Mouse (Mus musculus) ovary, postnatal 14 days (tissue): ENCODE results near the gene Uox.

Source experiments
- DNase-seq: peaks from one replicate; pipeline ENCODE4 v3.0.0; 2022; ENCODE audit warnings: low spot score

The Uox gene

DNA sequence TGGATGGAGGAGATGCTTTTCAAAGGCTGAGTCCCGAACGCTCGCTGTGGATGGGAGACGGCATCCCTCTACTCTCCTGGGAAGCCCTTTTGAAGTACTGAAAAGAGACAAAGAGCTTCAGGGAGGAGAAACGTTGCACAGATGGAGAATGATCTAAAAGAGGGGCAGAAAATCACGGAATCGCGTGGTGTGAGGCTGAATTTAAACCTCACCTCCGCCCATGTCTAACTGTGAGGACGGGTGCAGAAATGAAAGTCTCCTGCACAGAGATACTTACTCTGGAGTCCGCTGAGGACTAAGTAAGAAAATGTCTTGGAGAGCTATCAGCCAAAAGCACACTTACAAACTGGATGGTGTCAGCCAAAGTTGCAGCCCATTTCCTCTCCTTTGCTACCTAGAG is 51.7 kb downstream of the Uox start:
- DNase-seq = no peak

DNA sequence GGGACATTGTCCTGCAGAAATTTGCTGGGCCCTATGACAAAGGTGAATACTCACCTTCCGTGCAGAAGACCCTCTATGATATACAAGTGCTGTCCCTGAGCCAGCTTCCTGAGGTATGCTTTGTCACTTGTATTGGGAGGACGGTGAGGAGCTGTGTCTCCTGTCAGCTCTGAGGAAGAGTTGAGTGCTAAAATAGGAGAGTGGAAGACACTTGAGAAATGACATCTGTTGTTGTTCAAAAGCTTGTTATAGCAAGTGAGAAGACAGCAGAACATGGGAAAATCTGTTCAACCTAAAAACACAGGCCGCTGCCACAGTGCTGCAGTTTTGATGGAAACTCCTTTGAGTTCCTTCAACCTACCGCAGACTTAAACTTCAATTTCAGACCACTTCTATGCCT is 55.5 kb downstream of the Uox start:
- no peak for DNase-seq

- DNase-seq = no peak
These were observed 58.2 kb downstream of the Uox start for GRCm38 (mm10) chr3:146628227-146628982.

- no peak for DNase-seq
These were observed 62.3 kb downstream of the Uox start for GRCm38 (mm10) chr3:146632506-146632905.

GRCm38 (mm10) chr3:146641818-146642427 is 71.7 kb downstream of the Uox start:
- DNase-seq = no peak

GRCm38 (mm10) chr3:146649311-146649894 is 79.2 kb downstream of the Uox start:
- DNase-seq = no peak

GRCm38 (mm10) chr3:146650716-146651115 is 80.5 kb downstream of the Uox start:
- DNase-seq = no peak

- no peak for DNase-seq
These were observed 81.0 kb downstream of the Uox start, which contains the start of gene 4930503B20Rik for GRCm38 (mm10) chr3:146651217-146651616. TSS of gene 4930503B20Rik (minus strand) at chr3:146651317.

DNA sequence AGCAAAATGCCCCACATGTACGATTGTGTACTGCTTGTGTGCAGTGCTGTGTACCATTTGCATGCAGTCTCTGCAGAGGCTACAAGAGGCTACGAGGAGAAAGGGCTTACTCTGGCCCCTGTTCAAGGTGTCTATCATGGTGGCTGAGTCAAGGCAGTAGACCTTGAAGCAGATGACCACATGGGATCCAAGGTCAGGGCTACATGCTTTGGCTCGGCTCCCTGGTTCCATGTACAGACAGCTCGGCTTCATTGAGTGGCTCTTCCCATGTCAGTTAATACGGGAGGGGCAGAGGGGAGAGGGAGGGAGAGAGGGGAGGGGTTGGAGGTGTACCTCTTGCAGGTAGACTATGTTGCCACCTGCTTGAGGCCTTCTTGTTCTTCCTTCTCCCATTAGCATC is 82.2 kb downstream of the Uox start:
- DNase-seq = no peak

- DNase-seq = no peak
These were observed 83.5 kb downstream of the Uox start for GRCm38 (mm10) chr3:146653692-146654091.

- no peak for DNase-seq
These were observed 84.9 kb downstream of the Uox start for GRCm38 (mm10) chr3:146655111-146655577.

DNA sequence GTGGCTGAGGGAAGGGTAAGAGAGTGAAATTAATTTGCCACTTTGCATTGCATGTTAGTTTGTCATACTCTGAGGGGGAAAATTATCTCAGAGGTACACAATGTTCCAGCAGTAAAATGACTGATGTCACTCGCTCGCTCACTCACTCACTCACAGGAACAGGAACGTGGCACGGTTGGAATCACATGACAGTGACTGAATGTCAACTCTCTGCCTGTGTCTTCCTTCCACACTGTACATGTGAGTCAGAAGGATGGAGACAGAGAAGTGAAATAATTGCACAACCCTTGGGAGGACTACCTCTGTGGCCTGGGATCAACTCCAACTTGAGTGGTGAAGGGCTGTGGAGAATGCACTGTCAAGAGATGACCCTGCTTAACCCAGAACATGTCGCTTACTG is 87.2 kb downstream of the Uox start:
- no peak for DNase-seq

DNA sequence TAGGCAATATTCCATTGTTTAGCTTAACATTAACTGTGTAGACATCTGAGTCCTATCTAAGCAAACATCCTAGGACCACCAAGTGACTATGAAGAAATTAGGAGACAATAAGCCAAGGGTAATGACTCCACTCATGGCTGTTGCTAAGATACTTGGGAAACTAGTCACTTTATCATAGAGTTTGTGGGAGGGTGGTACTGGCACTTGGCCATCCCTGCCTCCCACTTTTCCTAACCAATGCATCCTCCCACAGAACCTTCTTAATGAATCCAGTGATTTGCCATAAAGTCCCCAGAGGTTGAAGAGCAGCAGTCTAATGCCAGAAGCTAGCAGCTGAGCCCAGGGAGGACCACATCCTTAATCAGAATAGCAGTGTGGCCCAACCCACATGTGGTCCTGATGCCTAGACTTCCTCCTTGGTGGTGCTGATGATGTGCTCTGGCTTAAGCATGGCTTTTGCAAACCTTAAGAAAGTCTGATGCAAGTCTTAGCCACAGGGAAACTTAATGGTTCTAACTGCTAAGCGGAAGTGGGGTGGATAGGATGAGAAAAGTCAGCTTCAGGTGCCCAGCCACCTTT is 87.9 kb downstream of the Uox start:
- DNase-seq = no peak

GRCm38 (mm10) chr3:146659321-146659720 is 89.1 kb downstream of the Uox start:
- no peak for DNase-seq

DNA sequence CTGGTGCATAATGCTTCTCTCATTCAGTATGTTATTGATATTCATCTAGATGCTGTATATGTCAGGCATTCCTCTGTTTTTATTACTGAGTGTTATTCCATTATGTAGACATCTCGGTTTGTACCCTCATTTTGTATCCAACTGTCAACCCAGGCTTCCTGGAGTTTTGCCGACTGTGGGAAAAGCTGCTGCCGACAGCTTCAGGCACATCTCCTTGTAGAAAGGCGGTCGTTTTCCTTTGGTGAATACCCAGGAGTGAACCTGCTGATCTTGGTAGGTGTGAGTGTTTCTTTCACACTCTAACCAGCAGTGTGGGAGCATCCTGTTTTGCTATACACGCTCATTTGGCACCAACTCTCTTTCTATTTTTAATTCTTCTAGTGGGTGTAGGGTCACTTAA is 90.8 kb downstream of the Uox start:
- no peak for DNase-seq

- DNase-seq = no peak
These were observed 91.7 kb downstream of the Uox start for GRCm38 (mm10) chr3:146661907-146662306.

GRCm38 (mm10) chr3:146671121-146671520 is 100.9 kb downstream of the Uox start:
- DNase-seq = no peak

DNA sequence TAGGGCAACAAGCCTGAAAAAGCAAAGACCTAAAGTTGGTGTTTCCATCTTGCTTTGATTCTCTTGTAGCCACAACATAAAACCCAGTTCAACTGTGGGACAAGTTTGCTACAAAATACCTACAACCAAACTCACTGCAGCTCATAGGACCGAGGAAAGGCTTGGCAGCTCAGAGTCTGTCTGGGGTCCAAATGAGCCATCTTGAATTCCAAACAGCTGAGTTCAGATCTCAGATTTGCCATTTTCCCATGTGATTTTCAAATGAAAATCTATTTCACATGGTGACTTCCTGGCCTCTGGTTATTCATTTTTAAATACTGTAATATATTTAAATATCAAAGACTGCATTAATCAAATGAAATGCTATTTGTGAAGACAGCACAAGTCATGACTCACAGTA is 104.9 kb downstream of the Uox start:
- DNase-seq = no peak

DNA sequence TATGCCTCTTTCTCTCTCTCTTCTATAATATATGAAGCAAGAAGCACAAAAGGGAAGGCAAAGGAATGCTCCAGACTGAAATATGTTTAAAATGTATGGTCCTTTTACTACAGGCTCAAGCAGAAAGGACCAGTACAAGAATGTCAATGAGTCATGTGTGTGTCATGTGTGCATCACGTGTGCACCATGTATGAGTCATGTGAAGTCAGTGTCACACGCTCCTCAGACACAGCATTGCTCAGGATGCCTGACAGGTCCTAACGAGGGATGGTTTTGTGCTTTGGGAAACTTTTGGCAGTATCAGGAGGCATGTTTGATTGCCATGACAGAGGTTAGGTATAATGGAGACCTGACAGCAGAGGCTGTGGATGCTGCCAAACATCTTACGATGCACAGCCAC is 106.0 kb downstream of the Uox start:
- no peak for DNase-seq

DNA sequence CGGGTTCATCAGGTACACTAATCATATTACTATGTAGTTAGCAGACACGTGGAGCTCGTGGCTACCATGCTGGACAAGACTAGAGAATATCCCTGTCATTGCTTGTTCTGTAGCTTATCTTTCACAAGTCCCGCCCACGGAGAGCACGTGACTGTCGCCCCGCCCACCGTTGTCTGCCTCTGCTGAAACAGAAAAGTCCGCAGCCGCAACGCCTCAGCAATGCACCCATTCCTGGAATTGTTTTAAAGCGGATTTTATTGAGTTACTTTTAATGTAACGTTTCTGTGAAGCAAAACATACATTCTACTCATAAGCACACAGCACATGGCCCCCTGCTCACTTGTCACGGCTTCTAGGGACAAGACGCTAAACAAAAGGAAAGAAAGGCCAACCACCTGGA is 109.4 kb downstream of the Uox start:
- DNase-seq = no peak

DNA sequence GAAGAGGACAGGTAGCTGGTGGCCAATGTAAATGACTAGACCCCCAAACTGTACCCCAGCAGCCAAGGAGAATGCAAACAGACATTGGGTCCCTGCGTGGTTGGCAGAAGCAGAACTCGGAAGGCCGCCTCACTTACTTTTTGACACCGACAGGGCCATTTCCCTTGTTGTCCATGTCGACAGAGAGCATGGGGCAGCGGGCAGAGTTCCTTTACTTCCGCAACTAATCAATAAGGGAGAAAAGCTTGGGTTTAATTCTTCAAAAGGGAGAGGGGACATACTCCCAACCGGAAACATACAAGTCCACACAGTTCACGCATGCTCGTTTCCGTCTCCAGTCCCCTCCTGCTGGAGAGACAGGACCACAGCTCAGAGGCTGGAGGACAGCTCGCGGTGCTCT is 110.4 kb downstream of the Uox start:
- DNase-seq = no peak

- DNase-seq = no peak
These were observed 111.5 kb downstream of the Uox start for GRCm38 (mm10) chr3:146681696-146682095.
